Mouse (Mus musculus): Measurements from ENCODE around the gene Simc1.

Simc1 gene

DNA sequence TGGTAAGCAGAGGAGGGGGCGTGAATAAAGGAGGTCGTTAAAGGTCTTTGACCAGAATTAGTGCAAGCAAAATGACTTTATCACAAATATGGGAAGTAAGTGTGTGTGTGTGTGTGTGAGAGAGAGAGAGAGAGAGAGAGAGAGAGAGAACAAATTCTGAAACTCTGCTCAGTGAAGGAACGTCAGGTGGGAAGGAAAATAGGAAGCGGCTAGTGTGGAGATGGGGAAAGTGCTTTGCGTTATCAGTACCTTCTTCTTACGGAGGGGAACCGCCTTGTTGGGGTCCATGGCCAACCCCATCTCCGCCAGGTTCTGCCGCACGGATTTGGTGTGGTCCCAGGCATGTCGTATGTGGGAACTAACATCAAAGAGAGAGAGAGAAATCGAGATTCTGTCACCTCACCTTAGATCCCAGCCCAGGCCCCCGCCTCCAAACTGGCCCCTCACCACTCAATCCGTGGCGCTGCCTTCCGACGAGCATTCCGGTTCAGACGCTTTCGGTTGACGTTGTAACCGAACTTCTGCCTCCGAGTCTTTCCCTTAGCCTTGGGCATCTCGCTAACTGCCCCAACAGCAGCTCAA, 85.9 kb downstream of the Simc1 start:
- DNase-seq, result no peak

GRCm38 (mm10) chr13:54589996-54590951, 86.7 kb downstream of the Simc1 start, which contains the start of the genes Nop16 and Higd2a:
Gene Nop16 (minus strand): TSS chr13:54590090.
Gene Higd2a (plus strand): TSS chr13:54590207.
- peak; percentile 93 to 95 for DNase-seq

DNA sequence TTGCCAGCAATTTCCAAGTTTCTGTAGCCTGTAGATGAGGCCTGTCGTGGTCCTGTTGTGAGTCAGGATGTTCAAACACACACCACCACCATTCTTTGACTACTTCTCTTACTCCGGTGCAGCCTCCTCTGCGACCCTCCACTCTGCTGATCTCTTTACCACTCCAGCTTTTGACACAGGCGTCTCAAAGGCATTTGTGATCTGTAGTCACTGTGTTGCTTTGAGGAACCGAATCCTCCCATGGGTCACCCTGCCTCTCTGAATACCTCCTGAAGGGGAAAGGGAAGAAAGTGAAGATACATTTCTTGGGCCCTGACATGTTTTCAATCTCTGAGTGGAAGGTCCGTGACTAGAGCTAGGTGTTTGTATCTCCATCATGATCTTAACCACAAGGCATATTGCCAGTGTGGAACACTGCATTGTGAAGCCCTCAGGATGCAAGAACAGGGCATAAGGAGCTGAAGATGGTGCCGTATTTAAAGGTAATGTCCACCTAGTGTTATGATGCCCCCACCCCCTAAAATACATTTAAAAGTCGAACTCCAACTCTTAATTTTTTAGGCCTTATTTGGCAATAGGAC, 88.3 kb downstream of the Simc1 start:
- DNase-seq, result no peak

- DNase-seq, result no peak
Observed at GRCm38 (mm10) chr13:54593617-54594016, 90.0 kb downstream of the Simc1 start.

GRCm38 (mm10) chr13:54596107-54596690, 92.6 kb downstream of the Simc1 start:
- DNase-seq, result no peak

DNA sequence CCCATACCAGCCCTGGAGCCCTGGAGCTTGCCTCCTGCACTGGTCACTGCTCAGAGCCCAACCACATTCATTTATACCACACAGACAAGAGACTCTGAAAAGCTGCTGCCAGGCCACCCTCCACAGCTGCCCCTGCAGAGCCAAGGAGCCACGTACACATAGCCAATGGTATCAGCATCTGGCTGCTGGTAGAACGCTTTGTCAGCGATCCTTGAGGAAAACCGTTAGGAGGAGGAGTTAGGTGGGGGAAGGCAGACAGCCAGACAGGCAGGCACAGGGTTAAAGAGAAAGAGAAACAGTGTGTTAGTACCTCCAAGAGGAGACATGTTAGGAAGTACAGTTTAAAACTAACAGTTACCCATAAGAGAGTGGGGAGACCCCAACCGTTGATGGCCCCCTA, 93.3 kb downstream of the Simc1 start:
- no peak for DNase-seq

- DNase-seq, result no peak
Observed at GRCm38 (mm10) chr13:54598622-54599143, 95.1 kb downstream of the Simc1 start.
